Mouse (Mus musculus): Measurements from ENCODE around the gene Ecsit. TPM values are rescaled to one million over a fixed set of nuclear protein-coding genes. Genes with fewer than 3 reads are reported as not detected.

Gene Ecsit
- total RNA-seq, 2 experiments from 2014 or later, result 42.3 to 48.2 TPM

Small RNAs within 50 kb of the gene (microRNA-seq; reads per million reads assigned to microRNA genes)
- gene Mir7084, result 2.8 reads per million, percentile 5 among the genes with 10 or more reads in this experiment

Other genes with a start within 250 kb of the Ecsit start
- gene Angptl8, start 249.9 kb downstream of the Ecsit start, total RNA-seq (2021), result not detected
- 10 to 100 TPM; 11.4 to 18.8 TPM for gene Dock6, start 232.8 kb downstream of the Ecsit start, total RNA-seq (2021)
- gene Rab3d, start 167.2 kb downstream of the Ecsit start, total RNA-seq (2021), result 10 to 100 TPM; 13.5 to 16.1 TPM
- gene Ccdc159, start 158.0 kb downstream of the Ecsit start, total RNA-seq (2021), result 10 to 100 TPM; 13.0 to 20.1 TPM
- 10 to 100 TPM; 32.8 to 38.5 TPM for gene Tmem205, start 157.9 kb downstream of the Ecsit start, total RNA-seq (2021)
- 100 to 1,000 TPM; 193 to 201 TPM for gene Plppr2, start 148.4 kb downstream of the Ecsit start, total RNA-seq (2021)
- gene Swsap1, start 129.7 kb downstream of the Ecsit start, total RNA-seq (2021), result 10 to 100 TPM; 14.8 to 15.2 TPM
- 10 to 100 TPM in 1 of 2 experiments, 1 to 10 TPM in 1; 7.7 to 11.6 TPM for gene Epor, start 121.9 kb downstream of the Ecsit start, total RNA-seq (2021)
- gene Rgl3, start 96.0 kb downstream of the Ecsit start, total RNA-seq (2021), result 1 to 10 TPM; 1.7 to 2.5 TPM
- gene Ccdc151, start 82.8 kb downstream of the Ecsit start, total RNA-seq (2021), result 10 to 100 TPM in 1 of 2 experiments, 1 to 10 TPM in 1; 6.8 to 10.0 TPM
- gene Prkcsh, start 82.6 kb downstream of the Ecsit start, total RNA-seq (2021), result 10 to 100 TPM; 92.6 to 98.6 TPM
- gene Elavl3, start 33.4 kb downstream of the Ecsit start, total RNA-seq (2021), result 100 to 1,000 TPM; 155 to 158 TPM
- 1 to 10 TPM; 3.0 to 5.5 TPM for gene Gm49318, start 14.2 kb downstream of the Ecsit start, total RNA-seq (2021)
- gene Zfp653, start 14.1 kb downstream of the Ecsit start, total RNA-seq (2021), result 10 to 100 TPM; 18.7 to 22.8 TPM
- gene Cnn1, start 13.8 kb upstream of the Ecsit start, total RNA-seq (2021), result under 1 TPM; 0.44 to 0.93 TPM
- gene Elof1, start 31.7 kb upstream of the Ecsit start, total RNA-seq (2021), result 10 to 100 TPM; 58.8 to 75.1 TPM
- gene Acp5, start 50.3 kb upstream of the Ecsit start, total RNA-seq (2021), result under 1 TPM in 1 of 2 experiments, not detected in 1; 0.62 TPM
- 10 to 100 TPM; 45.7 to 46.6 TPM for gene Pigyl, start 71.4 kb upstream of the Ecsit start, total RNA-seq (2021)
- gene Zfp872, start 102.7 kb upstream of the Ecsit start, total RNA-seq (2021), result not detected
- 10 to 100 TPM; 19.1 to 23.6 TPM for gene Zfp809, start 140.3 kb upstream of the Ecsit start, total RNA-seq (2021)
- gene Zfp599, start 174.5 kb upstream of the Ecsit start, total RNA-seq (2021), result 1 to 10 TPM; 4.3 to 4.4 TPM
- gene Zfp810, start 222.2 kb upstream of the Ecsit start, total RNA-seq (2021), result 10 to 100 TPM; 16.5 to 20.4 TPM